Mouse (Mus musculus): ENCODE data around the gene Ppfia1.

The Ppfia1 gene

GRCm38 (mm10) chr7:144490201-144490873, 63.2 kb downstream of the Ppfia1 start:
- in situ Hi-C loops (cut with MboI, MseI) = no loop called here

DNA sequence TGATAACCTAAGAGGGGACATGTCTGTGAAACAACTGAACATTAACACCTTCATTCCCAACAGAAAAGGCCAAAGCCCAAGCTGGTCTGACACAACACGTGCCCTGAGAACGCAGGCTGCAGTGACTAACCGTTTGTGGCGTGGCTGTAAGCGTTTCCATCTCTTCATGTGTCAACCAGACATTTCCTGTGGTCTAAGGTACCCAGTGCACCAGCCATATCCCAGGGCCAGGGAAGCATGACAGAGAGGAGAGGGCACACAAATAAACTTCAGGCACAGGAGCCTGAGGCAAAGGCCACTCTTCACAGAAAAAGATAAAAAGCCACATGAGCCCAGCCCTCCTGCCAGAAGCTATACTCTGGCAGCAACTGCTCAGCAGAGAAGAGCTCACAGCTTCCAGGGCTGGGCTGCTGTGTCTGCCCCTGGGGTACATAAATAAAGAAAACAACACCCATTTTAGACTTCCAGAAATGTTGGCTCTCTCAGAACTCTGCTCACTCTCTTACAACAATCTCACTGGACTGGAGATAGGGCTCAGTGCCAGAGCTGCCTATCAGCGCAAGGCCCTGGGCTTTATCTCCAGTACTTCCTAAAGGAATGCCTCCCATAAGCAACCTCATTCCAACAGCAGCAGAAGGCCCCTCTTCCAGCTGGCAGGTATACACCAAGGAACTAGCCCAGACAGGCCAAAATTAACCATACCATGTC, 64.3 kb downstream of the Ppfia1 start:
- in situ Hi-C loops (cut with MboI, MseI) = no loop called here

DNA sequence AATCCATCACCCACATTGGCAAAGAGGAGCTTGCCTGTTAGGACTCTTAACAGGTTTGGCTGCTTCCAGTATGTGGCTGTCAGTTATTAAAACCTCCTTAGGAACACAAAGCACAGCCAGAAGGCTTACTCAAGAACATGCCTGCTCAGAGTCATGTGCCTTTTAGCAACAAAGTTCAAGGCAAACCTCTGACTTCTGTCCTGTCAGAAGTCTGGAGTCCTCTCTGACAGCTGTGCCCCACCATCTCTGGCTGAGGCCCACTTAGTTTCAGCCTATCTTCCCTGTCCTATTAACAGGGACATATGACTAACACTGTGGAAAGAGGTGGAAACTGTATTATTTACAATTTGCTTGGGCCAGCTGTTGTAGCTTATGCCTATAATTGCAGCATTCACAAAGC, 73.2 kb downstream of the Ppfia1 start:
- in situ Hi-C loops (cut with MboI, MseI) = no loop called here

DNA sequence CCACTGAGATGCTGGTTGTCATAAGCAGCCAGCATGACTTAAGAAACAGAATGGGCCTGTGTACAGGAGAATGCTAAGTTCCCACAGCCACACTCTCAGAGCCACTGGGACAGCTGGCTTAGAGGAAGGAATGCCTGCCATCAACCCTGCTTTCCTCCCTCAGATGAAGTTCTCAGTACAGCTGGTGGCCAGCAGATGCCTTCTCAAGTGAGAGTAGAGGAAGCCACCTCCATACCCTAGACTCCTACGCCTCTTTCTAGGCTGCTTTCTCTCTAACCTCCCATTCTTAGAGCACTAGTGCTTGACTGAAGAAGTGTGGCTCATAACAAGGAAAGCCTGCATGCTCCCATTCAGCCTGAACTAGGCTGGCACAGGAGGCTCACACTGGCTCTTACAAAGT, 74.0 kb downstream of the Ppfia1 start:
- in situ Hi-C loops (cut with MboI, MseI) = no loop called here

DNA sequence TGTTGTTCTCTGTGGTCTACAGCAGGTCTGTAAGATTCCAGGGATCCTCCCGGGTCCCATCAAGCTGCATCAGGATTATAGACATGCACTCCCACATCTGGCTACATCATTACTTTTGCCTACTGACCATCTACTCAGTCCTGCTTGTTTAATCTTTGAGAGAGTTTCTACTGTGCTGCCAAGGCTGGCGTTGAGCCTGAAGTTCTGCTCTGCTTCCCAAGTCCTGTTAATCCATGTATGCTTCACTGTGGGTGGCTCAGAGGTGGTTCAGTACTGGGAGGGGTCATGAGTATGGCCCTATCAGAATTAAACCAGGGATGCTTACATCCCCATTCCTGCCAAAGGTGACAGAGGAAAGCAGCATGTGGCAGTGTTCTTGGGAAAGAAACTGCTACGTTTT, 77.8 kb downstream of the Ppfia1 start:
- in situ Hi-C loops (cut with MboI, MseI) = no loop called here

DNA sequence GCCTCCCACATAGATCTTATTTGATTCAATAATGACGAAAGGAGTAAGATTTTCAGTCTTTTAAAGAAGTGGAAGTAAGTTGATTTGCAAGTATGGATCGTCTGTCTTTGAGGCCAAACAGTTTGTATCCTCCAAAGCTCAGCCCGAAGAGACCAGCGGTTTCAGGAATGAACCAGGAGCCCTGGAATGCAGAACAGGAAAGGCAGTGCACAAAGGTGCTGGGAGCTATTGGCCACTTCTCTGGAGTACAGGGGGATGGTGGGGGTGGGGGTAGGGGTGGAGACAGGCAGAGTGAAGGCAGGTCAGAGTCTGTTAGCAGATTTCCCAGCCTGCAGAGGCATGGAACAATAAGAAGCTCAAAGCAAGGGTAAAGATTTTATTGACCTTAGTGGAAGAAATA, 80.0 kb downstream of the Ppfia1 start:
- in situ Hi-C loops (cut with MboI, MseI) = no loop called here

DNA sequence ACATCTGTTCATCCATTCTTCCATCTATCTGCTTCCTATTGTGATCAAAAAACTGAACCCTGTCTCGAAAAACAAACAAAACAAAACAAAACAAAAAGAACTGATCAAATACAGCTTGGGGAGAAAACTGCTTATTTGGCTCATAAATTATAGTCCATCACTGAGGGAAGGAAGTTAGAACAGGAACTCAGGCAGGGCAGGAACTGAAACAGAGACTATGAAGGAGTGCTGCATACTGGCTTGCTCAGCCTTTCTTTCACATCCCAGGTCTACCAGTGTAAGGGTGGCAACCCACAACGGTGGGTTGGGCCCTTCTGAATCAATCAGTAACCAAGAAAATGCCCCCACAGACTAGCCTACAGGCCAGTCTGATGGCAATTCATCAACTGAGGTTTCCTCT, 82.4 kb downstream of the Ppfia1 start:
- in situ Hi-C loops (cut with MboI, MseI) = no loop called here

DNA sequence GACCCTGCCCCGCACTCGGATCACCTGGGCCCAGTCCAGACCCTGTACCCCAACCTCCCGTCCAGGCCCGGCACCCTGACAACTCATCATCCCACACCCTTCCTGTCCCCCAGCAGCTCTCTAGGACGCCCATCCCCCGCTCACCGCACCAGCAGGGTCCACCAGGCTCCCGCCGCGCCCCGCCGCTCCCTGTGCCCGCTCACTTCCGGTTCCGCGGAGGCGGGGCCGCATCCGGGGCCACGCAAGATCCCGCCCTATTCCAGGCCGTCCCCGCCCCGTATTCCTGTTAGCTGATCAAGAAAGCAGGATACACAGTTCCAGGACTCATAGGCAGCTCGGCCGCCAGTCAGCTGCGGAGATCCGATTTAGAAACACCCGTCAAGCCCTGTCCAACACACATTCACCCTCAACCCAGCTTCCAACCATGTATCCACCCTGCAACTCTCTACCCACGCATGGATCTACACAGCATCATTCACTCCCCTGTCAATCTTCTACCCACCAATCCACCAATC, 82.9 kb downstream of the Ppfia1 start, which contains the start of gene Cttn:
Cttn (minus strand) TSS at position 465 of the 515 bp plus-strand sequence.
- in situ Hi-C loops (cut with MboI, MseI) = no loop called here

DNA sequence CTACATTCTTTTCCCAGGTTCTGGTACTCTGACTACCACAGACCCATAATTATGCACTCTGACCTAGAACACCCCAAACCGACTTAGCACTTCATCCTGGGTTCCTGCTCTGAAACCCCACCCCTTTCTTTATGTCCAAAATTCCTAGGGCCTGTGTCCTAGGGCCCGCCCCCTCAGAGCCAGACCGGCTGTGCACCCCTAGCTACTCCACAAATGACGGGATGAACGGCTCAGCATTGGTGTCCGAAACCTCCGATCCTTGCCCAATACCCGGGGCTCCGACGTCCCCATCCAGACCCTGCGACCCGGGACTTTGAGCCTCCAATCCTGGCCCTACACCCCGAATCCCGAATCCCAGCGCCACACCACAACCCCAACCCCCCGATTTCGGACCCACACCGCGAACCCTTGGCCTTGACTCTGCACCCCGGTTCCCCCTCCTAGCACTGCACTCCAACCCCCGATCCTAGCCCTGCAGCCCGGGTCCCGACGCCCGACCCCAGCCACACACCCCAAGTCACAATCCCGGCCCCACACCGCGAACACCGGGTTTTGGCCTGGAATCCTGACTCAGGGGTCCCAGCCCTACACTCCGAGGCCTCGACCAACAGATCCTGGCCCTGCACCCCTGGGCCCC, 83.5 kb downstream of the Ppfia1 start:
- in situ Hi-C loops (cut with MboI, MseI) = no loop called here

GRCm38 (mm10) chr7:144469181-144469641, 84.3 kb downstream of the Ppfia1 start:
- in situ Hi-C loops (cut with MboI, MseI) = no loop called here

DNA sequence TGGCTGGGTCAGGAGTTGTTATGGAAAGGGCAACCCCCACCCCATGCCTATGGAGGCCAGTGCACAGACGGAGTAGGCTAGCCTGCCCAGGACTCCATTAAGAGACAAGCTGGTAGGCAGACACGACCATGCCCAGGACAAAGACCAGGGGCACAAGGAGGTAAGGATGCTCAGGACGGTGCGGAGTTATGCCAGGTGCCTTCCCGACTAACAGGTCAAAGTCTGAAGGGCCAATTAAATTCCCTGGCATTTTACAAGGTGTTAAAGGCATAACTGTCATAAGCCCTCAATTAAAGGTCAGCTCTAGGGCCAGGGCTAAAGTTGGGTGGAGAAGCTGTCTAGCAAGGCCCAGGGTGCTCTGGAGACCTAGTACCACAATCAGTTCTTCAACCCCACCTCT, 84.8 kb downstream of the Ppfia1 start:
- in situ Hi-C loops (cut with MboI, MseI) = no loop called here

- in situ Hi-C loops (cut with MboI, MseI) = no loop called here
Measured at GRCm38 (mm10) chr7:144462577-144462976, 91.0 kb downstream of the Ppfia1 start.

DNA sequence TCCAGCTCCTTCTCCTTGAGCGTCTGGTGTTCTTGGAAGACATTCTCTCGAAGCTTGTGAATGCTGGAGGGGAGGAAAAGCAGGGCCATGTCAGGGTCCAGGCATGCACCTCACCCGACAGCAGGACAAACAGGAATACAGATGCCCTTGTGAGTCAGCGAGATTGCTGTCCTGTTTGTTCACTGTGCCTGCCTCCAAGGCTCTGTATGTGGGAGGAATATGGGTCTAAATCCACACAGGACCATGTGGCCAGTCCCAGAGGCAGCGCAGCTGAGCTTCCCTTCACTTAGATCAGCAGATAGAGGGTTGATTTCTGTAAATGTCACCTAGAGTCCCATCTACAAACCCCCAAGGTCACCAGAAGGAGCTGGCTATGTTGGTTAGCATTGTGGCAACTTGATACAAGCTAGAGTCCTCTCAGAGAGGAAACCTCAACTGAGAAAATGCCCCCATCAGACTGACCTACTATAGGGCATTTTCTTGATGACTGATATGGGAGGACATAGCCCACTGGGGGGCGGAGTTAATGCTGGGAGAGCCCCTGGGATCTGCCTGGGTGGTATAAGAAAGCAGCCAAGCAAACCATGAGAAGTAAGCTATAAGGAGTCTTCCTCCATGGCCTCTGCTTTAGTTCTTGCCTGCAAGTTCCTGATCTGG, 92.2 kb downstream of the Ppfia1 start:
- in situ Hi-C loops (cut with MboI, MseI) = no loop called here

DNA sequence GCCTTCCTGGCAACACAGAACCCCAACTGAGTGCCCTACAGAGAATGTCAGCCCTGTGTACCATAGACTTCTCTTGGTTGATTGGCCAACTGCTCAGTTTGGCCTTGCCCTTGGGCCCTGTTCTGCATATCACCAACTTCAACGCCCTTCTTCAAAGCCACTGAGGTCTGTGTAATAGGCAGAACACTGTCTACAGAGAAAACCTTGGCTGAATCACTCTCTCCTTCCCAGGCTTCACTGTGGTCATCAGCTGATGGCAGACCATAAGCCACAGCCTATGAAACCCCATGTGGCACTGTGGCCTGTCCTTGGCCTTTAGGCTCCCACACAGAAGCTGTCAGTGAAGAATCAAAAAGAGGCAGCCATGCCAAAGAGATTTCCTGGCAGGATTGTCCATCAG, 94.6 kb downstream of the Ppfia1 start:
- in situ Hi-C loops (cut with MboI, MseI) = no loop called here

DNA sequence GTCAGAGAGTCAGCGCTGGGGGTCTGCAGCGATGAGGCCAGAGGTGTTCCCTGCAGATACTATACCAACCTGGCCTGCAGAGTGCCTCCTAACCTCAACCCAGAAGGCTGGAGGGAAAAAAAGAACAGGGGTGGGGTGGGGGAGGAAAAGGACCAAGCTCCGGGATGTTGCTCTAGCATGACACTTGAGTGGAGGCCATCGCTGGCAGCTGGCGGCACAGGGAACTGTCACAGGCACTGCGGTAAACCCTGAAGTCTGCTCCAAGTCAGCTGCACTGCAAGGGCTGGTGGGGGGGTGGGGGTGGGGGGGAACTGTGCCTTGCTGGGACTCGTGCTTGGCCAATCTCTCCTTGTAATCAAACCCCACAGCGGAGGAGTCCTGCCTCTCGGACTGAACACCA, 102.9 kb downstream of the Ppfia1 start:
- in situ Hi-C loops (cut with MboI, MseI) = no loop called here

GRCm38 (mm10) chr7:144449637-144450570, 103.6 kb downstream of the Ppfia1 start:
- in situ Hi-C loops (cut with MboI, MseI) = loop anchor here (5.0 kb wide), 1 partner anchor 662 kb away; no protein-coding TSS in a partner anchor

- in situ Hi-C loops (cut with MboI, MseI) = loop anchor here (5.0 kb wide), 1 partner anchor 664 kb away; no protein-coding TSS in a partner anchor
Measured at GRCm38 (mm10) chr7:144448186-144448585, 105.3 kb downstream of the Ppfia1 start.

GRCm38 (mm10) chr7:144447146-144447545, 106.4 kb downstream of the Ppfia1 start:
- in situ Hi-C loops (cut with MboI, MseI) = loop anchor here (5.0 kb wide), 1 partner anchor 665 kb away; no protein-coding TSS in a partner anchor

GRCm38 (mm10) chr7:144444788-144445187, 108.7 kb downstream of the Ppfia1 start:
- in situ Hi-C loops (cut with MboI, MseI) = loop anchor here (5.0 kb wide), 1 partner anchor 668 kb away; no protein-coding TSS in a partner anchor

GRCm38 (mm10) chr7:144441976-144442375, 111.6 kb downstream of the Ppfia1 start:
- in situ Hi-C loops (cut with MboI, MseI) = no loop called here

DNA sequence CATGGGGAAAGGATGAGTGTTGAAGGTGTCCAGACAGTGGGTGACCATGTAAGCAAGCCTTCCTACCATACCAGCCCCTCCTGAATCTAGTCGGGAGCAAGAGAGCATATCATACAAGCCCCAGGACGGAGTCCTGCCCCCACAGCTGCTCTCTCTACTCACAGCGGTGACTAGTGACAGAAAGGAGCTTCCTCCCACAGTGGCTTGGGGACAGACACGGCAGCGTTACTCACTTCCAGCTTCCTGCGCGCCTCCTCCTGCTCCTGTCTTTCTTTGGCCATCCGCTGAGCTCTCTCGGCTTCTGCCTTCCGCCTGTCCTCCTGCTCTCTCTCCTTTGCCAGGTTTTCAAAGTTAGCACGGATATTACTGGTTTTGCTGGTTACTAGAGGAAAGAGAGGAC, 112.1 kb downstream of the Ppfia1 start:
- in situ Hi-C loops (cut with MboI, MseI) = no loop called here
